Mouse (Mus musculus) brain, embryonic 14.5 days (tissue): ENCODE data around the gene Arhgap29.

Experiments used
- CTCF ChIP-seq: fragments of 200-500 bp; IDR thresholded peaks from 2 replicates; pipeline ENCODE4 v1.5.1; 2012; ENCODE audit warnings: inconsistent platforms, mild to moderate bottlenecking, moderate library complexity, borderline replicate concordance; ENCODE audit not compliant: insufficient read depth, insufficient read length; ENCODE audit errors: extremely low read depth
- POLR2A ChIP-seq: fragments of 200-500 bp; IDR thresholded peaks from 2 replicates; pipeline ENCODE4 v1.6.1; 2012; ENCODE audit warnings: mild to moderate bottlenecking, inconsistent platforms, borderline replicate concordance; ENCODE audit not compliant: poor library complexity, insufficient read depth, insufficient read length, severe bottlenecking; ENCODE audit errors: extremely low read depth

GRCm38 (mm10) chr3:122062586-122062985 lies 110.2 kb downstream of the Arhgap29 start:
- TF ChIP-seq POLR2A: no peak
- TF ChIP-seq CTCF: no peak
